8 mouse cellular contexts compared by ENCODE assay signal in genomic region chr4:44113393-44114138, GRCm38 (mm10). TPM values are rescaled to one million over a fixed set of nuclear protein-coding genes. Genes with fewer than 3 reads are reported as not detected.
DNase-seq lines count a peak whose midpoint lies in the region; ATAC-seq lines count a peak whose summit lies in the region.

No protein-coding gene starts in this region.

- H3K36me3 ChIP-seq in lung, embryonic 16.5 days (ENCODE audit: control insufficient read depth, insufficient read depth, low read length): no peaks in the 10 kb centered on the region
- no peaks in the 10 kb centered on the region for H3K36me3 ChIP-seq in intestine, embryonic 14.5 days (ENCODE audit: control insufficient read depth, insufficient read depth, low read length)

- peak overlapping the region; percentile 42 for H3K9ac ChIP-seq in lung, embryonic 16.5 days (ENCODE audit: low read length)
- H3K9ac ChIP-seq in intestine, embryonic 14.5 days (ENCODE audit: low read length): no peak overlapping the region

- WGBS in lung, embryonic 16.5 days: 21% methylated on average over 16 of the region's 16 CpGs
- WGBS in intestine, embryonic 14.5 days: 31% methylated on average over 16 of the region's 16 CpGs

- no peak overlapping the region for H3K4me3 ChIP-seq in lung, embryonic 16.5 days (ENCODE audit: low read length)
- no peak overlapping the region for H3K4me3 ChIP-seq in intestine, embryonic 14.5 days (ENCODE audit: low read depth, low read length)

- peak; percentile 73 for ATAC-seq in frontal cortex, adult (ENCODE audit: low TSS enrichment)
- peak; percentile 15; the same call in 1 of the 2 replicates for ATAC-seq in lung, embryonic 16.5 days (ENCODE audit: low read depth)
- no peak for ATAC-seq in intestine, embryonic 14.5 days (replicated peaks; ENCODE audit: low FRiP score, low TSS enrichment, low read depth)

- H3K4me1 ChIP-seq in lung, embryonic 16.5 days (replicated peaks; ENCODE audit: control insufficient read depth, insufficient read depth, low read length): peaks cover 21% of the 10 kb centered on the region
- 0 out of 2 replicates have a peak, but pooled peaks cover 12% of the 10 kb centered on the region for H3K4me1 ChIP-seq in intestine, embryonic 14.5 days (replicated peaks; ENCODE audit: control insufficient read depth, insufficient read depth, low read length)

- peak overlapping the region; percentile 19; the same call in 1 of the 2 replicates for H3K4me2 ChIP-seq in lung, embryonic 16.5 days (ENCODE audit: low read depth, low read length)
- peak overlapping the region; percentile 23 for H3K4me2 ChIP-seq in intestine, embryonic 14.5 days (ENCODE audit: low read length)

- no peaks in the 10 kb centered on the region for H3K9me3 ChIP-seq in lung, embryonic 16.5 days (ENCODE audit: control insufficient read depth, low read length)
- H3K9me3 ChIP-seq in intestine, embryonic 14.5 days (ENCODE audit: control insufficient read depth, low read length): no peaks in the 10 kb centered on the region

- H3K27ac ChIP-seq in lung, embryonic 16.5 days (ENCODE audit: low read length): peak overlapping the region; percentile 75
- H3K27ac ChIP-seq in intestine, embryonic 14.5 days (ENCODE audit: low read depth): no peak overlapping the region

- no peak for DNase-seq in frontal cortex, postnatal 25 days (ENCODE audit: low spot score in 2 of 2)
- no peak for DNase-seq in lung, postnatal 10 days
- no peak for DNase-seq in intestine, embryonic 14.5 days (ENCODE audit: low spot score)
- peak; percentile 18 for DNase-seq in telencephalon, adult 2 months (ENCODE audit: low read depth, low spot score)
- no peak for DNase-seq in MN1 (ENCODE audit: low spot score)
- DNase-seq in gastrocnemius, postnatal 10 days: no peak

- H3K27me3 ChIP-seq in lung, embryonic 16.5 days (ENCODE audit: control insufficient read depth, insufficient read depth, low read depth, low read length): no peaks in the 10 kb centered on the region
- no peaks in the 10 kb centered on the region for H3K27me3 ChIP-seq in intestine, embryonic 14.5 days (replicated peaks; ENCODE audit: control insufficient read depth, insufficient read depth, low read length)

RNA-seq across cellular contexts. Expression of gene Gne, which starts 29.6 kb away (rescaled TPM):
- 47.9 TPM in 2 replicates for polyA plus RNA-seq in lung, embryonic 16.5 days (2015; fragmentation: Nextera tagmentation; extraction: Ambion mirVana)
- 41.5 and 42.3 TPM in 2 replicates for polyA plus RNA-seq in intestine, embryonic 14.5 days (2014; fragmentation: Nextera tagmentation; extraction: Ambion mirVana)
- 10 to 100 TPM; 17.1 to 24.3 TPM for total RNA-seq in gastrocnemius, postnatal 10 days (2021)
